Mouse (Mus musculus): ENCODE data around the gene Anapc2. TPM values are rescaled to one million over a fixed set of nuclear protein-coding genes. Genes with fewer than 3 reads are reported as not detected.

Gene Anapc2
- total and polyA plus RNA-seq, 3 experiments: 13.0 to 55.2 (median 14.5) TPM

GRCm38 (mm10) chr2:25278928-25279882, 6.9 kb downstream of the Anapc2 start:
- TF ChIP-seq MYC (IDR thresholded peaks at IDR 0.05; ENCODE audit: low read depth, low read length) (no peak), SMC3 (IDR thresholded peaks at IDR 0.05; ENCODE audit: low read depth, low read length) (peak; percentile 75), RAD21 (IDR thresholded peaks at IDR 0.05; ENCODE audit: low read depth, low read length) (peak; percentile 71), CTCF (conservative IDR thresholded peaks at IDR 0.05 in 1 of 2, IDR thresholded peaks at IDR 0.05 in 1 of 2; ENCODE audit: low read depth in 2 of 2, low read length in 2 of 2) (peak; percentile 80 to 99), JUN (IDR thresholded peaks at IDR 0.05; ENCODE audit: insufficient read depth, low read depth, low read length) (no peak)
- in situ Hi-C loops (cut with MboI; ENCODE audit: low pct_ligation_motif_present, low pct_unique_long_range_greater_than_20kb, low sequenced_read_pairs): loop anchor here (10.0 kb wide), 1 partner anchor 56 kb away; the partner anchor contains the start of gene Man1b1
- H3K4me2 ChIP-seq (ENCODE audit: insufficient read depth, low read depth, poor library complexity, severe bottlenecking): no peak overlapping the region
- H3K4me1 ChIP-seq (ENCODE audit: control insufficient read depth in 1 of 2, insufficient read depth in 2 of 2): no peaks in the 10 kb centered on the region
- H3K36me3 ChIP-seq (replicated peaks in 1 of 2; ENCODE audit: control insufficient read depth in 1 of 2, insufficient read depth in 1 of 2, low read length in 1 of 2): peaks cover 72 to 91% of the 10 kb centered on the region in 2 experiments
- H3K9me3 ChIP-seq (replicated peaks; ENCODE audit: low read length): no peaks in the 10 kb centered on the region
- H3K79me2 ChIP-seq (replicated peaks; ENCODE audit: control insufficient read depth, extremely low read depth, insufficient read depth, poor library complexity, severe bottlenecking): 0 out of 2 replicates have a peak, but pooled peaks cover 3% of the 10 kb centered on the region
- no peak overlapping the region for H3K27ac ChIP-seq (ENCODE audit: insufficient read depth, low read depth)
- H3K9ac ChIP-seq (ENCODE audit: insufficient read depth, low read depth): no peak overlapping the region
- H3K4me3 ChIP-seq (replicated peaks in 1 of 3; ENCODE audit: low read depth in 2 of 3, low read length in 2 of 3, poor library complexity in 1 of 3): no peak overlapping the region
- DNase-seq (ENCODE audit: extremely low read depth): peak; percentile 88
- no peaks in the 10 kb centered on the region for H3K27me3 ChIP-seq (replicated peaks)
- dilution Hi-C loops (cut with MboI; ENCODE audit: extremely low pct_ligation_motif_present, extremely low pct_unique_long_range_greater_than_20kb, low sequenced_read_pairs): no loop called here

- in situ Hi-C loops (cut with MboI; ENCODE audit: low pct_ligation_motif_present, low pct_unique_long_range_greater_than_20kb, low sequenced_read_pairs): no loop called here
- no peak overlapping the region for H3K27ac ChIP-seq (ENCODE audit: insufficient read depth, low read depth)
- peaks cover 40 to 61% of the 10 kb centered on the region in 2 experiments for H3K36me3 ChIP-seq (replicated peaks in 1 of 2; ENCODE audit: control insufficient read depth in 1 of 2, insufficient read depth in 1 of 2, low read length in 1 of 2)
- dilution Hi-C loops (cut with MboI; ENCODE audit: extremely low pct_ligation_motif_present, extremely low pct_unique_long_range_greater_than_20kb, low sequenced_read_pairs): no loop called here
- H3K4me1 ChIP-seq (ENCODE audit: control insufficient read depth in 1 of 2, insufficient read depth in 2 of 2): peaks cover 0 to 2% of the 10 kb centered on the region in 2 experiments; a peak in 1 of 4 replicates
- H3K27me3 ChIP-seq (replicated peaks): peaks cover 1% of the 10 kb centered on the region
- no peak overlapping the region for H3K4me2 ChIP-seq (ENCODE audit: insufficient read depth, low read depth, poor library complexity, severe bottlenecking)
- no peak overlapping the region for H3K9ac ChIP-seq (ENCODE audit: insufficient read depth, low read depth)
- no peaks in the 10 kb centered on the region for H3K79me2 ChIP-seq (replicated peaks; ENCODE audit: control insufficient read depth, extremely low read depth, insufficient read depth, poor library complexity, severe bottlenecking)
- TF ChIP-seq ZC3H11A (IDR thresholded peaks at IDR 0.05; ENCODE audit: low read depth, low read length) (no peak), CHD2 (IDR thresholded peaks at IDR 0.05; ENCODE audit: low read length) (no peak), SIN3A (IDR thresholded peaks at IDR 0.05; ENCODE audit: low read length) (no peak), MEF2A (IDR thresholded peaks at IDR 0.05; ENCODE audit: borderline replicate concordance, low read depth, low read length) (no peak), SMC3 (IDR thresholded peaks at IDR 0.05; ENCODE audit: low read depth, low read length) (no peak), USF1 (IDR thresholded peaks at IDR 0.05; ENCODE audit: low read depth, low read length) (no peak), ETS1 (conservative IDR thresholded peaks at IDR 0.05; ENCODE audit: low read depth, low read length) (no peak), ZNF384 (IDR thresholded peaks at IDR 0.05; ENCODE audit: low read depth, low read length) (no peak), USF2 (conservative IDR thresholded peaks at IDR 0.05; ENCODE audit: low read depth, low read length) (no peak), E2F4 (IDR thresholded peaks at IDR 0.05; ENCODE audit: insufficient replicate concordance, low read depth, low read length) (no peak), ELF1 (IDR thresholded peaks at IDR 0.05; ENCODE audit: low read depth, low read length) (no peak)
- H3K9me3 ChIP-seq (replicated peaks; ENCODE audit: low read length): no peaks in the 10 kb centered on the region
- H3K4me3 ChIP-seq (replicated peaks in 1 of 3; ENCODE audit: low read depth in 2 of 3, low read length in 2 of 3, poor library complexity in 1 of 3): no peak overlapping the region
- DNase-seq (ENCODE audit: extremely low read depth): no peak
Measured at GRCm38 (mm10) chr2:25285551-25285950, 13.3 kb downstream of the Anapc2 start.

Measured in CH12.LX (cell line).